Mouse (Mus musculus): ENCODE results near the gene Nlrc5.

DNA sequence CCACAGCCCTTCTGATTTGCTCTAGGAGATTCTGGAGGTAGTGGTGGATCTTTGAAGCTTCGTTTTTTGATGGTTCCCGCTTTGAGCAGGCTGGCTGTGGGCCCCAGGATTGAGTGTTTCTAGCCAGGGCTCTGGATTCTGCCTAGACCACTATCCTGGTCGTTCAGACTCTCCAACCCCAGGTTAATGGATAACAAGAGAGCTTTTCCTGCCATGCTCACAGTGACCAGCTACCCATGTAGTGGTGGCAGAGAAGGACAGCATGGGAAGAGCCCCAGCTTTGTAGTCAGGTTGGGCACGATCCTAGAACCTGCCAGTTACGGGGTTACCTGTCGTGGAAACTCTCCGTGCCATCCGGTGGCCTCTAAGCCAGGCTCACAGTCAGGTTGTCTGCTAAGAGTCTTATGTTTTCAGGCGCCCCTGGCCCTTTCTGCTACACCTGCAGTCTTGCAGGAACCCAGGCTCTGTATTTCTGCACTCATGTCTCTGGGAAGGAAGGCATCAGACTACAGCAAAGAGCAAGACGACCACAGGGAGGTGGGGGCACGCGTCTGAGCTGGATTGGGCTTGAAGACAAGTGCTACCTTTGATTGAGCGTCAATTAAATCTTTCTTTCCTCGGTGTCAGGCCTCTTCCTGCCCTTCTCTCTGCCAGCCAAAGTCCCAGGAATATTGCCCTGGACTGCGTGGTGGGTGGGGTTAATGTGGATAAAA, 132.4 kb downstream of the Nlrc5 start:
- no peak for TF ChIP-seq CTCF (IDR thresholded peaks at IDR 0.05; ENCODE audit: borderline replicate concordance, control insufficient read depth, extremely low read depth, insufficient read depth, low read length, poor library complexity)
- no peak; the same call in 1 of the 2 replicates for TF ChIP-seq POLR2A (IDR thresholded peaks at IDR 0.05; ENCODE audit: control insufficient read depth, extremely low read depth, insufficient read depth, low read length, poor library complexity)

Measured in thymus, adult 2 months (tissue).